ENCODE assay signal across 7 mouse cellular contexts in genomic region chr10:125969133-125969490, GRCm38 (mm10). TPM values are rescaled to one million over a fixed set of nuclear protein-coding genes. Genes with fewer than 3 reads are reported as not detected.
A peak's percentile ranks its signal among the peaks of the same experiment; 100 is the strongest.
DNase-seq lines count a peak whose midpoint lies in the region; ATAC-seq and TF ChIP-seq lines count a peak whose summit lies in the region.

No protein-coding gene starts in this region.

- no peaks in the 10 kb centered on the region for H3K36me3 ChIP-seq in C2C12 (ENCODE audit: control insufficient read depth, insufficient read depth)
- no peaks in the 10 kb centered on the region for H3K36me3 ChIP-seq in hindbrain, embryonic 12.5 days
- H3K36me3 ChIP-seq in limb, embryonic 13.5 days = peaks cover 14% of the 10 kb centered on the region

- DNase-seq in NIH3T3 (ENCODE audit: low read depth) = peak; percentile 73
- DNase-seq in left cerebral cortex, postnatal 10 days (ENCODE audit: extremely low spot score in 1 of 2, low spot score in 2 of 2) = no peak
- DNase-seq in frontal cortex, postnatal 36 days (ENCODE audit: low spot score in 2 of 2) = no peak

- TF ChIP-seq CTCF in C2C12 (IDR thresholded peaks at IDR 0.05; ENCODE audit: control insufficient read depth, insufficient read depth, insufficient read length) = no peak

- H3K79me3 ChIP-seq in C2C12 (ENCODE audit: low read depth) = peaks cover 43% of the 10 kb centered on the region

- peak overlapping the region; percentile 74 for H3K4me3 ChIP-seq in C2C12 (ENCODE audit: insufficient read depth, poor library complexity, severe bottlenecking)
- H3K4me3 ChIP-seq in hindbrain, embryonic 12.5 days = peak overlapping the region; percentile 85
- peak overlapping the region; percentile 98 for H3K4me3 ChIP-seq in limb, embryonic 13.5 days

- H3K4me1 ChIP-seq in hindbrain, embryonic 12.5 days = peaks cover 27% of the 10 kb centered on the region
- peaks cover 51% of the 10 kb centered on the region for H3K4me1 ChIP-seq in limb, embryonic 13.5 days

- H3K79me2 ChIP-seq in C2C12 (ENCODE audit: control insufficient read depth, insufficient read depth) = peaks cover 67% of the 10 kb centered on the region

- no peaks in the 10 kb centered on the region for H3K27me3 ChIP-seq in C2C12 (ENCODE audit: control insufficient read depth, insufficient read depth, insufficient read length)
- no peaks in the 10 kb centered on the region for H3K27me3 ChIP-seq in hindbrain, embryonic 12.5 days
- no peaks in the 10 kb centered on the region for H3K27me3 ChIP-seq in limb, embryonic 13.5 days

- peak overlapping the region; percentile 85 for H3K27ac ChIP-seq in hindbrain, embryonic 12.5 days
- H3K27ac ChIP-seq in limb, embryonic 13.5 days = peak overlapping the region; percentile 100

- H3K9ac ChIP-seq in hindbrain, embryonic 12.5 days = peak overlapping the region; percentile 86; the same call in 1 of the 2 replicates
- H3K9ac ChIP-seq in limb, embryonic 13.5 days = peak overlapping the region; percentile 100

- no peak for ATAC-seq in hindbrain, embryonic 12.5 days (ENCODE audit: low FRiP score)
- peak; percentile 55; the same call in 1 of the 2 replicates for ATAC-seq in limb, embryonic 13.5 days (ENCODE audit: low FRiP score, low read depth)
- no peak for ATAC-seq in frontal cortex, adult (ENCODE audit: low TSS enrichment)

- intact Hi-C loops in left cerebral cortex, postnatal 10 days (cut with DNase I) = no loop called here

- H3ac ChIP-seq in C2C12 (ENCODE audit: control insufficient read depth, insufficient read length, low read depth) = peak overlapping the region; percentile 6

- peak overlapping the region; percentile 94 for H3K4me2 ChIP-seq in hindbrain, embryonic 12.5 days (replicated peaks)
- peak overlapping the region; percentile 72 for H3K4me2 ChIP-seq in limb, embryonic 13.5 days (replicated peaks)

- 18% methylated on average over 10 of the region's 10 CpGs for WGBS in hindbrain, embryonic 12.5 days
- WGBS in limb, embryonic 13.5 days = 8% methylated on average over 10 of the region's 10 CpGs

- no peaks in the 10 kb centered on the region for H3K9me3 ChIP-seq in hindbrain, embryonic 12.5 days (replicated peaks)
- H3K9me3 ChIP-seq in limb, embryonic 13.5 days = no peaks in the 10 kb centered on the region

TF ChIP-seq in C2C12, 6 proteins besides CTCF, POLR2A, EP300 and RAD21:
- no peak for TF ChIP-seq USF1 (IDR thresholded peaks at IDR 0.05; ENCODE audit: low read depth)
- no peak for TF ChIP-seq CEBPB (IDR thresholded peaks at IDR 0.05; ENCODE audit: low read depth)
- no peak for TF ChIP-seq MAX (IDR thresholded peaks at IDR 0.05)
- TF ChIP-seq FOSL1 (IDR thresholded peaks at IDR 0.05; ENCODE audit: insufficient read depth, low read length, poor library complexity, severe bottlenecking) = no peak
- no peak for TF ChIP-seq MYOD1 (IDR thresholded peaks at IDR 0.05; ENCODE audit: control insufficient read depth, insufficient read length, low read depth)

RNA-seq across cellular contexts. Expression of gene Lrig3, which starts 3.1 kb away (rescaled TPM):
- 8.0 TPM for polyA plus RNA-seq in C2C12 (2012; fragmentation: generic; extraction: Trizol)
- 24.3 and 28.1 TPM in 2 replicates for polyA plus RNA-seq in hindbrain, embryonic 12.5 days (2016; fragmentation: Nextera tagmentation; extraction: Ambion mirVana)
- polyA plus RNA-seq in limb, embryonic 13.5 days (2015; fragmentation: Nextera tagmentation; extraction: Ambion mirVana) = 61.5 and 64.9 TPM in 2 replicates
- total RNA-seq in left cerebral cortex, postnatal 10 days (2021) = 1 to 10 TPM; 3.3 to 3.4 TPM
